Mouse (Mus musculus) heart, embryonic 16.5 days (tissue): Measurements from ENCODE around the gene Ppm1n. TPM values are rescaled to one million over a fixed set of nuclear protein-coding genes. Genes with fewer than 3 reads are reported as not detected.
A peak's percentile ranks its signal among the peaks of the same experiment; 100 is the strongest.

Experiments used
- ATAC-seq: fragments of 200-750 bp; cut with Nextera tagmentation; replicated peaks from 2 replicates; pipeline ENCODE4 v1.8.0; 2017; ENCODE audit warnings: moderate number of reproducible peaks; ENCODE audit not compliant: insufficient read depth, low FRiP score; ENCODE audit errors: extremely low read depth
- H3K27ac ChIP-seq: fragments of 300-500 bp; sonication (generic); 2 replicates; pipeline ENCODE4 v1.5.1; 2014; ENCODE audit warnings: mild to moderate bottlenecking, low read length, control low read depth, moderate library complexity
- H3K27me3 ChIP-seq: fragments of 300-500 bp; sonication (generic); 2 replicates; pipeline ENCODE4 v1.6.1; 2014; ENCODE audit warnings: low read length, mixed read lengths; ENCODE audit not compliant: control insufficient read depth, insufficient read depth
- H3K36me3 ChIP-seq: fragments of 300-500 bp; sonication (generic); 2 replicates; pipeline ENCODE4 v1.6.1; 2014; ENCODE audit not compliant: control insufficient read depth, insufficient read depth
- H3K4me1 ChIP-seq: fragments of 300-500 bp; sonication (generic); 2 replicates; pipeline ENCODE4 v1.6.1; 2014; ENCODE audit warnings: low read length, mixed read lengths; ENCODE audit not compliant: control insufficient read depth, insufficient read depth
- H3K4me2 ChIP-seq: fragments of 300-500 bp; sonication (generic); 2 replicates; pipeline ENCODE4 v1.6.1; 2014; ENCODE audit warnings: low read depth, mild to moderate bottlenecking, control low read depth, low read length
- H3K4me3 ChIP-seq: fragments of 300-500 bp; sonication (generic); 2 replicates; pipeline ENCODE4 v1.5.1; 2014; ENCODE audit warnings: mild to moderate bottlenecking, control low read depth, low read length
- H3K9ac ChIP-seq: fragments of 300-500 bp; sonication (generic); 2 replicates; pipeline ENCODE4 v1.6.1; 2014; ENCODE audit warnings: low read length, control low read depth
- H3K9me3 ChIP-seq: fragments of 300-500 bp; sonication (generic); replicated peaks from 2 replicates; pipeline ENCODE4 v1.6.1; 2016; ENCODE audit warnings: low read length; ENCODE audit not compliant: control insufficient read depth
- WGBS: fragments of 180-500 bp; shearing (Covaris S2); extraction: QIAGEN DNeasy Blood & Tissue Kit; methylation state at CpG from one replicate; pipeline ENCODE4 v1.1.7; 2014; 5-methylcytosine and 5-hydroxymethylcytosine counted together
- polyA plus RNA-seq: library from polyadenylated mRNA; unstranded; fragments of >200 nt; fragmentation: Nextera tagmentation; extraction: Ambion mirVana; gene quantifications from 2 replicates; pipeline ENCODE4 v1.2.1, GENCODE M21; 2015

The Ppm1n gene
- polyA plus RNA-seq, 1 experiment from 2014 or later, result 0.11 TPM

DNA sequence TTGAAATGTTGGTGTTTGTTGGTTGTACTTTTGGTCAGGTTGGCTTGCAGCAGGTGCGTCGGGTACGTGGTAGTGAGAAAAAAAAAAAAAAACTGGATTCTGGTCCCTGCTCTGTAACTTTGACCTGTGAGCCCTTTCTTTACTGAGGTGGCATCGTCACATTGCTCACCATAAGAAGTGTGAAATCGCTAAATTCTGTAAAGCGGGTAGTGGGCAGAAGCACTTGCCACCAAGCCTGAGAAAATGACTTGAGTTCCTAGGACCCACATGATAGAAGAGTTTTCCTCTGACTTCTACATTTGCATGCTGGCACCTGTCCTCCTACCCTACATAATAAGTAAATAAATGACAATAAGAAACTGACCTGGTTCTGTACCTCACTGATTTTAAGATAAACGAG is 40.8 kb upstream of the Ppm1n start:
- Histone ChIP-seq H3K27me3 (no peaks in the 10 kb centered on the region), H3K4me2 (peak overlapping the region; percentile 67), H3K4me3 (peak overlapping the region; percentile 48), H3K9ac (peak overlapping the region; percentile 66), H3K4me1 (peaks cover 15% of the 10 kb centered on the region), H3K9me3 (no peaks in the 10 kb centered on the region), H3K27ac (no peak overlapping the region), H3K36me3 (no peaks in the 10 kb centered on the region)
- 43% methylated on average over 7 of the region's 7 CpGs for WGBS
- no peak for ATAC-seq

DNA sequence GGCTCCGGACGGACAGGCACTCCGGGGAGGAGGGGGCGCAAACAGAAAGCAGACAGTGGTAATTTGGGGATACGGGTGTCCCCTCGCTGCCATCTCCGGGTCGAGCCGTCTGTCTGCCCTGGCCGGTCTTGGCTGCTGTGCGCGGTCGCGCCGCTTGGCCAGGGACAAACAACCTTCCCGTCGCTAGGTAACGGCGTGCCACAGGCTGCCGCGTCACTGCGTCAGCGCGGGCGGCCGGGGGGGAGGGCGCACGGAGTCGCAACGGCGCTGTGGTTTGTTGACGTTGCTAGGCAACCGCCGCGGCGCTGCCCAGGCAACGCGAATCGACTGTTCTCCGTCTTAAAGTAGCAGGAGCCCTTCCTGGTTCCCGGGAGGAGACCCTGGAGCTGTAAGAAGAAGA is 40.0 kb upstream of the Ppm1n start:
- H3K4me2 ChIP-seq, result peak overlapping the region; percentile 67

DNA sequence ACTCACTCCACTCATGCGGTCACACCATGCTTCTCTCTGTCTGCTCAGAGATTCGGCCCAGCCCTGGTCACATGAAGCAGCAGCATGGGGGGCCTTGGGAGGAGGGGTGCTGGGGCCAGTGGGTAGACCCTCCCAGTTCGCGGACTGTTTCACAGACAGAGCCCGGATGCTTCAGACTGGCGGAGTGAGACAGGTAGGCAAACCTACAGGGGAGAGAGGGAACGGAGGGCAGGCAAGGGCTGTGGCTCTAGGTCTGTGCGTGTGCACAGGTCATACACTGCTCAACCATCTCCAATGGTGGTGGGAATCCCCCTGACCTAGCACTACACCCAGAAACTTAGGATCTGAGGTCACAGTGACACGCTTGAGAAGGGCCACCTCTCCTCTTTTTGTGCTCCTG is 39.6 kb upstream of the Ppm1n start:
- H3K27ac ChIP-seq, result no peak overlapping the region
- H3K9me3 ChIP-seq, result no peaks in the 10 kb centered on the region
- no peaks in the 10 kb centered on the region for H3K36me3 ChIP-seq
- H3K4me2 ChIP-seq, result peak overlapping the region; percentile 67
- H3K4me1 ChIP-seq, result peaks cover 12% of the 10 kb centered on the region
- H3K9ac ChIP-seq, result peak overlapping the region; percentile 58
- WGBS, result 21% methylated on average over 9 of the region's 9 CpGs
- H3K27me3 ChIP-seq, result no peaks in the 10 kb centered on the region; the same call in 1 of the 2 replicates
- peak overlapping the region; percentile 48 for H3K4me3 ChIP-seq
- peak; percentile 42 for ATAC-seq

More for the DNA sequence above, 40.0 kb upstream of the Ppm1n start:
- under 1% methylated on average over 41 of the region's 41 CpGs for WGBS
- H3K36me3 ChIP-seq, result no peaks in the 10 kb centered on the region
- peak overlapping the region; percentile 66 for H3K9ac ChIP-seq
- ATAC-seq, result peak; percentile 96
- no peaks in the 10 kb centered on the region for H3K9me3 ChIP-seq
- H3K27me3 ChIP-seq, result no peaks in the 10 kb centered on the region
- peak overlapping the region; percentile 38; the same call in 1 of the 2 replicates for H3K27ac ChIP-seq
- peak overlapping the region; percentile 48 for H3K4me3 ChIP-seq
- H3K4me1 ChIP-seq, result peaks cover 12% of the 10 kb centered on the region

DNA sequence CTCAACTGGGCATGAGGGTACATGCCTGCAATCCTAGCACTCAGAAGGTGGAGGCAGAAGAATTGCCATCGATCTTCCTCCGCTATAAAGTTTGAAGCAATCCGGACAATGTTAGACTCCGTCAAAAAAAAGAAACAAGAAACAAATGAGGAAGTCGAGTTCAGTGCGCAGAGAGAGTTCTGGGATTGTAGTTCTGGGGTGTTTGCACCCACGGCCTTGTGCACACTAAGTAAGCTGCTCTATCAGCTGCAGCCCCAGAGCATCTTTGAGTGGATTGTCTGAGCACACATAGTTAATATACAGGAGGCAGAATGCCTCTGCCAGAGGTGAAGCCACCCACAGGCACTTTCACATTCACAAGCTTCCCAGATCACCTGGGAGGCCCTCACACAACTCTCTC is 38.8 kb upstream of the Ppm1n start:
- H3K27ac ChIP-seq, result no peak overlapping the region
- H3K9me3 ChIP-seq, result no peaks in the 10 kb centered on the region
- 74% methylated on average over 7 of the region's 7 CpGs for WGBS
- no peak overlapping the region for H3K9ac ChIP-seq
- H3K36me3 ChIP-seq, result no peaks in the 10 kb centered on the region
- H3K27me3 ChIP-seq, result no peaks in the 10 kb centered on the region; the same call in 1 of the 2 replicates
- H3K4me2 ChIP-seq, result no peak overlapping the region
- no peak overlapping the region for H3K4me3 ChIP-seq
- ATAC-seq, result no peak
- H3K4me1 ChIP-seq, result peaks cover 12% of the 10 kb centered on the region

DNA sequence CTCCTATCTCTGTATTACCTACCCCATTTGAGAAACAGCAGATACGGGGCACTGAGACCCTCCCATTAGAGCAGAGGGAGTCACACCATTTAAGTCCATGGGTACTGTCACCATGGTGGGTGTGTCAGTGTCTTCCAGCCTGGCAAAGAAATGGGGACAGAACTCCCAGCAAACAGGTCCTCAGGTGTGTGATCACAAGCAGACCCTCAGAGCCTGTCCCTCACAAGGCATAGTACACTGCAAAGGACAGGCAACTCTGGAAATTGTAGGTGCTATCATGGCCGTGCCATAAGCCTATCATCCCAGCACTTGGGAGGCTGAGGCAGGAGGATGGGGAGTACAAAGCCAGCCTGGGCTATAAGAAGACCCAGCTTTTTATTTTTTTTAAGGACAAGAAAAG is 38.3 kb upstream of the Ppm1n start:
- Histone ChIP-seq H3K9ac (no peak overlapping the region), H3K4me1 (peaks cover 12% of the 10 kb centered on the region), H3K9me3 (no peaks in the 10 kb centered on the region), H3K27me3 (no peaks in the 10 kb centered on the region; the same call in 1 of the 2 replicates), H3K27ac (no peak overlapping the region), H3K4me3 (no peak overlapping the region), H3K4me2 (no peak overlapping the region), H3K36me3 (no peaks in the 10 kb centered on the region)
- 70% methylated on average over 2 of the region's 2 CpGs for WGBS
- ATAC-seq, result no peak

DNA sequence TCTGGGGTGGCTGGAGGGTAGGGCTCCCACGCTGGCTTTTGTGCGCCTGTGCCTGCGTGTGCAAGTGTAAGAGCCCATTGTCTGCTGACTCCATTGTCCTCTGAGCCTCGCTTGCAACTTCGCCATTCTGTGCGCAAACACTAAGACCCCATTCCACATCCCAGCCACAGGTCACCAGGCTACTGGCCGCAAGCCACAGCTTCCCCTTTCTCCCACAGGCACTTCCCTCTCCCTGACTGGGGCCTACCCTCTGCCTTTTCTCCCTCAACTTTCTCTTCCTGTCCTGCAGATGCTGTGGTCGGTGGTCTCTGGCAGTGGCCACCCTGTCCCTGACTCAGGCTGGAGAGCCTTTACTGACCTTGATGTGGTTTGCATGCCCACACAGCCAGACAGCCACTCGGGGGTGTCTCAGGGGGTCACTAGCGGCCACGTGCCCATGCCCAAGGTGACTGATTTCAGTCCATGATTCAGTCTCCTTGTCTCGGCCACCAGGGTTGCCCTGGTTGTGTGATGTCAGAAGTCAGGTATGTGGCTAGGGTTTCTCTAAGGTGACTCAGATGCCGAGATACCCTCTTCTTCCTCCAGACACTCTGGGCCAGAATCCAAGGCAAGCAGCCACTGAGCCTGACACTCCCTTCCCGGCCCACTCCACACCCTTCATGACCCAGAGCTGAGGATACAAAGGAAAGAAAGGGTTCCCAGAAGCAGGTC is 36.7 kb upstream of the Ppm1n start:
- WGBS, result 50% methylated on average over 14 of the region's 14 CpGs
- peaks cover 12% of the 10 kb centered on the region for H3K4me1 ChIP-seq
- H3K27ac ChIP-seq, result no peak overlapping the region
- H3K9ac ChIP-seq, result no peak overlapping the region
- H3K9me3 ChIP-seq, result no peaks in the 10 kb centered on the region
- H3K36me3 ChIP-seq, result no peaks in the 10 kb centered on the region
- H3K4me2 ChIP-seq, result no peak overlapping the region
- no peak for ATAC-seq
- no peaks in the 10 kb centered on the region; the same call in 1 of the 2 replicates for H3K27me3 ChIP-seq
- no peak overlapping the region for H3K4me3 ChIP-seq

DNA sequence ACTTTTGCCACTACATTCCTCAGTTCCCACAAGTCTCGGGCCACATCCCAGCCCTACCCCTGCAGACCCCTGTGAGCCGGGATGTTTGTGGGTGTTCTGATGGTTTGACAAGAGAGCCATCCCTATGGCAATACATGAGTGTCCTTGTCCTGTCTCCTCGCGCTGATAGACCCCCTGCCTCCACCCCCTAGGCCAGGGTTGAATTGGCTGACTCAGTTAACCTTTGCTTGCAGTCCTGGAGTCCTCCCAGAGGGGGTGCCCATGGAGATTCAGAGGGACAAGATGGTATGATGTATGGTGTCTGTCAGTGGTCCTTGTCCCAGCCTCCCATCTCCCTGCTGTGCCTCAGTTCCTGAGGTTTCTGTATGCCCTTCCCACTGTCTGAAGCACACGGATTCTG is 34.2 kb upstream of the Ppm1n start:
- H3K4me3 ChIP-seq, result no peak overlapping the region
- WGBS, result 53% methylated on average over 5 of the region's 5 CpGs
- peaks cover 10% of the 10 kb centered on the region for H3K4me1 ChIP-seq
- H3K9me3 ChIP-seq, result no peaks in the 10 kb centered on the region
- no peaks in the 10 kb centered on the region for H3K36me3 ChIP-seq
- no peak overlapping the region for H3K27ac ChIP-seq
- no peak overlapping the region for H3K4me2 ChIP-seq
- no peak overlapping the region for H3K9ac ChIP-seq
- no peaks in the 10 kb centered on the region; the same call in 1 of the 2 replicates for H3K27me3 ChIP-seq
- ATAC-seq, result no peak

DNA sequence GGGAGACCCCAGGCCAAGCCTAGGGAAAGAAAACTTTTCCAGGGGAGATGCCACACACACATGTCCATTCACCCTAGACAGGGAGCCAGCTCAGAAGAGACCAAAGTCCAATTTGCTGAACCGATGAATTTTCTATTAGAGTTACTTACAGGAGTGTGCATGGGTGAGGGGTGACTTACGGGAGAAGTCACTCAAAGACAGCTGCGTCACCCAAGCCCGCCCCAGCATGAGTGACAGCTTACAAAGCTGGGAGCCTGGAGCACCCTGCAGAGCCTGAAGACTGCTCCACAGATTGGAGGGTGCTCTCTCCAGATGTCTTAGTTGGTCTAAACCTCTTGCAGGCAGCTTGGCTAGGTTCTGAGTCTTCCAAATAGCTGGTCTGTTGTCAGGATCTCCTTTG is 32.1 kb upstream of the Ppm1n start:
- no peak overlapping the region for H3K27ac ChIP-seq
- WGBS, result 36% methylated on average over 4 of the region's 4 CpGs
- H3K27me3 ChIP-seq, result peaks cover 3% of the 10 kb centered on the region; the same call in 1 of the 2 replicates
- no peaks in the 10 kb centered on the region for H3K36me3 ChIP-seq
- H3K4me2 ChIP-seq, result no peak overlapping the region
- H3K9ac ChIP-seq, result no peak overlapping the region
- peaks cover 18% of the 10 kb centered on the region for H3K4me1 ChIP-seq
- no peaks in the 10 kb centered on the region for H3K9me3 ChIP-seq
- no peak for ATAC-seq
- H3K4me3 ChIP-seq, result no peak overlapping the region

DNA sequence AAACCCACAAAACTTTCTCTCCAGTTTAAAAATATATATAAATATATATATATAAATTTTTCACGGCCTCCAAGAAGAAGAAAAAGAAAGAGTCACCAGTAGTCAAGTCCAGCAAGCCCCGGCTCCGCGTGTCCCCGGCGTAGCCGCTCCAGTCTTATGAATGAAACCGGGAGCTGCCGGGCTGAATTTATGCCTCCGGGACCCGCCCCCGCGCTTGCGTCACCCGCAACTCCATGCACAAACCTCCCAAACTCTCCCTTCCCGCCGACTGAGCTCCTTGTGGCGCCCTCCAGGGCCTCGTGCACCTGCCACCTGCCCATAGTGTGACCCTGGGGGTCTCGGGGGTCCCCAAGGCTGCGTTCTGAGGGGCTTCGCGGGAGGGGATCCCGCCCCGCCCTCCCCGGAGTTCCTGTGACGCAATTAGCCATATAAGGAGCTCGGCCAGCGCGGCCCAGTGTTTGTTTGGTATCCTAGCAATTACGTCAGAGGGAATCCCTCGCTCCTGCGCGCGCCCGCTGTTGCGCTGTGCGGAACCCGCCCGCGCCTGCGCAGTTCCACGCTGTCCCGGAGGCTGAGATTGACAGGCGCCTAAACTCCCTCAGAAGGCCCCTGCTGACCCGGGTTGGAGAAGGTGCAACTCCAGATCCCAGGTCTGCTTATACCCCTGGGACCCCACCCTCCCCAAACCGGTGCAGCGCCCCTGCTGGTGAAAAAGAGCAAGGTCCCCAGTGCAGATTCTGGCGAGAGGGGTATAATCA is 30.2 kb upstream of the Ppm1n start, which contains the start of gene Fosb:
Fosb (minus strand) TSS at position 168 of the 758 bp plus-strand sequence.
- Histone ChIP-seq H3K27ac (peak within 1 kb of the TSS; percentile 54; the same call in 1 of the 2 replicates), H3K4me3 (peak within 1 kb of the TSS; percentile 78), H3K4me2 (peak within 1 kb of the TSS; percentile 100), H3K36me3 (no peaks in the 10 kb centered on the region), H3K4me1 (peaks cover 16% of the 10 kb centered on the region), H3K9me3 (no peaks in the 10 kb centered on the region), H3K9ac (peak within 1 kb of the TSS; percentile 76), H3K27me3 (peaks cover 23% of the 10 kb centered on the region)
- under 1% methylated on average over 49 of the region's 49 CpGs for WGBS
- peak; percentile 83 for ATAC-seq
